Mouse (Mus musculus): Measurements from ENCODE around the gene Rspry1.
A peak's percentile ranks its signal among the peaks of the same experiment; 100 is the strongest.

The Rspry1 gene

DNA sequence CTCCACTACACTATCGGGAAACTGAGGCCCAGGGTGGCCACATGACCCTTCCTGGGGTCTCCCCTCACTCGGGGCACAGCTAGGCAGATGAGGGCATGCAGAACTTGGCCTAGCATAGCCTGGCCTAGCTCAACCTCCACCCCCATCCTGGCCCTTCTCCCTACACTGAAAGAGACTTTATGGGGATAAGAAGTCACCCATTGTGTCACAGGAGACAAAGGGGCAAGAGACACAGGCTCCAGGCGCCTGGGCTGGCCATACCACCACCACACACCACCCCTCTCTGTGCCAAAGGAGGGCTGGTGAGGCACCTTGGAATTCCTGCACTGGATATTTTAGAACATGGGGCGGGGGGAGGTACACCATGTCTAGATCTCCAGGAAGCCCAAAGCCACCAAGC is 82.5 kb downstream of the Rspry1 start:
- no peak for DNase-seq (ENCODE audit: low read depth, low spot score)

DNA sequence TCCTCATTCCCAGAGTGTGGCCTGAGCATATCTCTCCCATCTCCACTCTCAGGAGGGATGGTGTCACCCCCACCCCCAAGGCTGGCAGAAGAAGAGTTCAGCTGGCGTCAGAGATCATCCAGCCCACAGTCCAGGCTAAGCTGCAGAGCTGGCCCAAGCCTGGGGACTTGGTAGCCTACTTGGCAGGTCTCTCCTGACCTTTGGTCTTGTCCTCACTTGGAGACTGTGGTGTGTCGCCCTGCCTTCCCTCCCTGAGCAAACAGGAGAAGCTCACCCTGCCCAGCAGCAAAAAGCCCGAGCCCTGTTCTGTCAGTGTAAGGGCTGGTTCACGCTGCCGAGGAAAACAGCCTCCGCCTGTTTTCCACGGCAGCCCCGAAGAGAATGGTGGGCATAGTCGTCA is 84.2 kb downstream of the Rspry1 start:
- no peak for DNase-seq (ENCODE audit: low read depth, low spot score)

DNA sequence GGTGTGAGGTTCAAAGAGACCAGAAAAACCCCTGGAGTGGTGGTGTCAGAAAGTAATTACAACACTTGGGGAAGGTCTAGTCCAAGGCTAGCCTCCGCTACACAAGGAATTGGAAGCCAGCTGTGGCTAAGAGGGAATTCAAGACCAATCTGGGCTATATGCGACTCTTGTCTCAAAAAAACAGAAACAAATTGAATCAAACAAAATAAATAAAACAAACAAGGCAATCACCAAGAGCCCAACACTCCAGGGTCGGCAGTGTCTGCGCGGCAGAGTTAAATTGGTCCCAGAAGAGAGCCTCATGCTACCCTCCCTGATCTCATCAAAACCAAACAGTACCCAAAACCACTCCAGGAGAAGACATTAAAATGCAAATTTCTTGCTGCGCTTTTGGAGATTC is 93.0 kb downstream of the Rspry1 start:
- no peak for DNase-seq (ENCODE audit: low read depth, low spot score)

DNA sequence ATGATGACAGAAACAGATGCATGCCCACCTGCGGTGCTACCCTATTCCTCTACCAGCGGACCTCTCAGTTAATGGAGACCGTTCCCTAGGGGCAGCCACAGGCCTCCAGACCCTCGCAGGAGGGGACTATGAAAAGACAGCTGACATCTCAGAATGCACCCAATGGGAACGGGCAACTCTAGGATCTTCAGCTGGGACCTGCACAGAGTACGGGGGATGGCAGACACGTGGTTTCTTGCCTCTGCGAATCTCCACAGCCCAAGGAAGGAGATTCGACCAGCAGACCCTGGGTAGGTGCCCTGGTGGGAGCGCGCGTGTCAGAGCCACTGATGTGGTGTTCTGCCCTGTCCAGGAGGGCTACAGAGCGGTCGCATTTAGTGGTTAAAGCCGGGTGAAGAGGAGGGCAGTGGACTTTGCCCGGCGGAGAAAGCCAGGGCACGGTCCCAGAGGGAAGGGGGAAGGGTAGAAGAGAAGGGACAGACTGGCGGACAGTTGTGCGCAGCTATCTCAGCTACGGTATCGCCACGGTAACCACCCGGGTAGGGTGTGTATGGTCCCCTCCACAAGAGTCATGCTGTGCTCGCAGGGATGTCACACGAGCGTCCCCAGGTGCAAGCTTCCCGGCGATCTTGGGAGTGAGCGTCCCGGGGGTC is 93.7 kb downstream of the Rspry1 start:
- DNase-seq (ENCODE audit: low read depth, low spot score): no peak

DNA sequence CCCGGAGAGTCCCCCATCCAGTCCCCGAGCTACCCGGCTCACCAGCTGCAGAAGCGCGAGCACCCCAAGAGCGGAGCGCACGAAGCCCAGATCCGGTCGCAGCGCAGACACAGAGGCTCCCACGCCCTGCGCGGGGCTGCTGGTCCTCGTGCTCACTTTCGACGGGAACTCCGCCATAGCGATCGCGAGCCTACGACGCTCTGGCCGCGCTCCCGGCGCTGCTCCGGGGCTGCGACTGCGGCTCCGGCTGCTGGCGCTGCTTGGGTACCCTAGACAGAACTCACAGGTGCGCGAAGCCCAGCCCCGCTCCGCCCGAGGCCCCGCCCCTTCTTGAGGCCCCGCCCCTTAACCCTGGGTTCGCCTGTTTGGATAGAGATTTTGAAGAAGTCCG is 94.3 kb downstream of the Rspry1 start, which contains the start of gene Pllp:
Pllp (minus strand) TSS at position 285 of the 391 bp plus-strand sequence.
- DNase-seq (ENCODE audit: low read depth, low spot score): no peak

DNA sequence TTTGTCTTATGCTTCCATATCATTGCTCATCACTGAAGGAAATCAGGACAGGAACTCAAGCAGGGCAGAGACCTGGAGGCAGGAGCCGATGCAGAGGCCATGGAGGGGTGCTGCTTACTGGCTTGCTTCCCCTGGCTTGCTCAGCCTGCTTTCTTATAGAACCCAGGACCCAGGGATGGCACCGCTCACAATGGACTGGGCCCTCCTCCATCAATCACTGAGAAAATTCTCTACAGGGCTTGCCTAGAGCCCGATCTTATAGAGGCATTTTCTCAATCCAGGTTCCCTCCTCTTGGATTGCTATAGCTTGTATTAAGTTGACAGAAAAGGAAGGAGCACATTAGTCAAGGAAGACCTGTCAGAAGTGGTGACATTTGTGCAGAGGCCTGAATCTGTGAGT is 94.8 kb downstream of the Rspry1 start:
- DNase-seq (ENCODE audit: low read depth, low spot score): no peak

DNA sequence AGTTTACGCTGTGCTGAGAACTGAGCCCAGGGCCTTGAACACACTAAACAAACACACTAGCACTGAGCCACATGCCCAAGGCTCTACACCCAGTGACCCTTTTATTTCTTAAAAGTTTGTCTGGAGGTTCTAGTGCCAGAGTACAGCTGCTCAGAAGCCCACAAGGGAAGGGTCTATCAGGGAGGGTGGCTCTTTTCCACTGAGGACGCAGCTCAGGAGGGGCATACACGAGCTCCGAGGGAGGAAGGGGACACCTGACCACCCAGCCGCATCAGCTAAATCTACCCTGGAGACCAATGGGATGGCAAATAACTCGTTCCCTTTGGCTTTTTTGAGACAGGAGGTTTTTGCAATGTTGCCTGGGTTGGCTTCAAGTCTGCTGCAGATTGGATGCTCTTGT is 96.2 kb downstream of the Rspry1 start:
- no peak for DNase-seq (ENCODE audit: low read depth, low spot score)

DNA sequence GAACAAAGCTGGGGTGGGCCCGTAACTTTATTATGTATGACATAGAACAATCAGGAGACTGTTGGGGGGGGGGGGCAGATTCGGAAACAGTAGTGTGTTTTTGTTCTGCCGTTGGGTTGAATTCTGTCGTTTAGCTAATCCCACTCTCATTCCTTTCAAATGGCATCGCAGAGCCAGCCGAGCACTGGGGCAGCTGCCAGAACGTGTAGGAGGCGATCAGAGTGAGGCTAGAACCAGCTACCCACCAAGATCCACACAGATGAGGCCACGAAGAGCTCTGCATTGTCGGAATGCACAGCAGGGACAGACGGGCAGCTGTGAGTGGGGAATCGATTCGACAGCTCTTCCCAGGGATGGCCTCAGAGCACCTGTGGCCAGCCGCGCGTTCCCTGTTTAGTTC is 97.6 kb downstream of the Rspry1 start:
- no peak for DNase-seq (ENCODE audit: low read depth, low spot score)

DNA sequence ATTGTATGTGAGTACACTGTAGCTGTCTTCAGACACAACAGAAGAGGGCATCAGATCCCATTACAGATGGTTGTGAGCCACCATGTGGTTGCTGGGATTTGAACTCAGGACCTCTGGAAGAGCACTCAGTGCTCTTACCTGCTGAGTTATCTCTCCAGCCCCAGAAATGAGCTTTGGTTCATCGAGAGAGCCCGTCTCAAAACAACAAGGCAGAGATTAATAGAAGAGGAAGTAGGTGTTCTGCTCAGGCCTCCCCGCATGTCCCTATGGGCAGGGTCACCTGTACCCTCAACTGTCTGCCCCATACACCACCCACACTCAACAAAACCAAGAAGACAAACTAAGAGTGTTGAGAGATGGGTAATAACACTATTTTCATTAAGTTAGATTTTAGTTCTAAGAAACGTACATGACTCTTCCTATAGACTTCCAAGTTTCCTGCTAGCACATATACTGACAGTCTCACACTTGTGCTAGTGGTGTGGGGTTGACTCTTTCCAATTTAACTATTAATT is 98.7 kb downstream of the Rspry1 start:
- DNase-seq (ENCODE audit: low read depth, low spot score): no peak

DNA sequence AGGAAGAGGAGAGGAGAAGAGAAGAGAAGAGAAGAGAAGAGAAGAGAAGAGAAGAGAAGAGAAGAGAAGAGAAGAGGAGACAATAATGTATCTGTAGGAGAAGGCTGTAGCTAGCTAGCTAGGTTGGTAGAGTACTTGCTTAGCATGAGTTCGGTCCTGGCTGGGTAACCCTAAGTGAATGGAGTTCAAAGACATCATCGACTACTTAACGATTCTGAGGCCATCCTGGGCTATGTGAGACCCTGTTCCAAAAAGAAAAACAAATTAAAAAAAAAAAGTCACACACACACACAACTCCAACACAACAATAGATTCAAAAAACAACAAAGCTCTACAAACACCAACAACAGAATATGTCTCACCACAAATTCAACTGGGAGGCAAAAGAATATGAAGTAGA is 100.4 kb downstream of the Rspry1 start:
- no peak for DNase-seq (ENCODE audit: low read depth, low spot score)

DNA sequence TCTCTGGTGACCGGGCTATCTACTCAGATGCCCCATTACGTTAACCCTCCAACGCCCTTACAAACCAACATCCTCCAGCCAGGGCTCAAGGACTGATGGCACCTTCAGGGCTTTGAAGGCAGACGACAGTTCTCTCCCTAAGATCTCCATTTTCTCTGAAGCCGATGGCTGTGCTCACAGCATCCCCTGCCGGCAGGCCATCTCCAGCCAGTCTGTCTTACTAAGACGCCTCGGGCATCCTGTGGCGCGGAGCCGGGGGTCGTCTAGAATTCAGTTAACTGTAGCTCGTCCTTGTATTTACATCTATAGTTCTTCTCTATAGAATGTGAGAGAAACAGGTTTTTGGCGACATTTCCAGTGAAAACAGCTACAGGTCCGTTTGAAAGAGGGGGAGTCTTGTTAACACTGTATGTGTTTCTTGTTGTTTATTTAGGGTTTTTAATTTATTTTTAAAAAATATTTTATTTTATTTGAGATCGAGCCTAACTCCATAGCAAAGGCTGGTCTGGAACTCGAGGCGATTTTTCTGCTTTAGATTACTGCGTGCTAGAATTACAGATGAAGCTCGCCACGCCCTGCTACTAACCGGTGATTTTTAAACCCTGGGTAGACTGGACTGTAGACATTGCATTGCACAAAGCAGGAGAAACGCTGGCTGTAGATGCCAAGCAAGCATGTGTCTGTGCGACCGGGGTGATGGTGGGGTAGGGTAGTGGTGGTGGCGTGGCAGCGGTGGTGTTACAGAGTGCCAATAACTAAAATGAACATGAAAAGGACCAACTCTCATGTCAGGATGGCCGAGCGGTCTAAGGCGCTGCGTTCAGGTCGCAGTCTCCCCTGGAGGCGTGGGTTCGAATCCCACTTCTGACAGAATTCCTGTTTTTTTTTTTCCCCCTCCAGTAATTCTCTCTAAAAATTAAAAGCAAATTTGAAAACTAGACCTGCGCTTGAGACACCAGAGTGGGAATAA is 101.4 kb downstream of the Rspry1 start:
- peak; percentile 20 for DNase-seq (ENCODE audit: low read depth, low spot score)

DNA sequence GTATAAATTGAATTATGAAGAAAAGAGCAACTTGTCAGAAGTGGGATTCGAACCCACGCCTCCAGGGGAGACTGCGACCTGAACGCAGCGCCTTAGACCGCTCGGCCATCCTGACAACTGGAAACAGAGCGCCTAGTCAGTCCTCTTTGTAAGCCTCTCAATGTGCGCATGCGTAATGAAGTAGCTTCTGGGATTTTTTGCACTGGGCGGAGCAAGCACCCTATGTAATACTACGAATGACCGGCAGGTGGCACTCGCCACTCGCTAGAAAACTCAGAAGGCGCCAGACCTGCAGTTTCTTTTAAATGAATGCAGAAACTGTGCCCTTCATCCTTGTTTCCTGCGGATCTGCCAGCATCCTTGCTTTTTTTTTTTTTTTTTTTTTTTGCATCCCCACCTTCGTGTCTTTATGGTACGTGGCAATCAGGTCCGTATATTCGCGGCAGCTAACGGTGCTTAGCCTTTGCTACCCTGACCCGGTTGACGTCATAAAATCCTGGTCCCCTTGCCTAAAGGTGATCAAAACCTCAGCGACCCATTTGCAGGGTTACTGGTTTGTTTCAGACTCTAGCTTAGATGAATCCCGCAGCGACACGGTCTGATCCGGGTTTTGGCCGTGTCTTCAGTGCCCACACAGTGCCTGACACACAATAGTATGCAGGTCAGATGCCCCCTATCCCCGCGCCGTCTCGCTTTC is 102.4 kb downstream of the Rspry1 start:
- DNase-seq (ENCODE audit: low read depth, low spot score): peak; percentile 97

DNA sequence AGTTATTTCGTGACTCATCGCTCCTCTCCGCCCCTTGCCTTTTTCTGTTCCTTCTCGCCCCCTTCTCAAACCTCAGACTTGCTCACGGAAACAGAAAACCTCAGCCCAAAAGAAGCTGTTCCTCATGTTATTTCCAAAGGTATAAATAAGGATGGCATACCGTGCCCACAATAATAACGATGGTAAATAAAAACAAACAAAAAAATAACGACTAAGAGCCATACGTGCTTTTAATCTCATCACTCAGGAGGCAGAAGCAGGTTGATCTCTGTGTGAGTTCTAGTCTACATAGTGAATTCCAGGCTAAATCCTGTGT is 102.9 kb downstream of the Rspry1 start:
- DNase-seq (ENCODE audit: low read depth, low spot score): no peak

DNA sequence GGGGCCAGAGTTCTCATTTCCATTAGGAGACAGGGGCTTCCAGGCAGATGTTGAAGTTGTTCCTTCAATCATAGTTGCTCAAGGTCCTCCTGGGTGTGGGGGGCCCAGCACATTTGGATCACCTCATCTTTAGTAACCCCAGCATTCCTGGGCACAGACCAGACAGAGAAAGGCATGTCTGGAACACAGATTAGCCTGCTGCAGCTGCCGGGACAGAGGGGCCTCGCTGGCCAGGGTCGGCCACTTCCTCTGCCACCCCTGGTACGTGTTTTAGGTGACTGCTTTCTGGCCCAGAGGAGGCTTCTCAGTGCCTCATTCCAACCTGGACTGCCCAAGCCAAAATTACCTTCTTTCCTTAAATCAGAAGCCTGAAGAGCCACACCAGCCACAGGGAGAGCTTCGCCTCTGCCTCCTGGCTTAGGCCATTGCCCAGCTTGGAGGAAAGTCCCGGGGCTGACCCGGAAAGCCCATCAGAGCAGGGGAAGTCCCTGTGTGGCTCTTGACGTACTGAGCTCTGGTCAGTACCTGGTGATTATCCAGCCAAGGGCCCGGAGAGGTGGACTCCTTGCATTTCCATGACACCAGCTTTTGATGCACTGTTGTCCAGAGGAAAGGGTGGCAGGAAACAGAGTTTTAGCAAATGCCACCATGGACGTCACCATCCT is 104.0 kb downstream of the Rspry1 start:
- DNase-seq (ENCODE audit: low read depth, low spot score): no peak

DNA sequence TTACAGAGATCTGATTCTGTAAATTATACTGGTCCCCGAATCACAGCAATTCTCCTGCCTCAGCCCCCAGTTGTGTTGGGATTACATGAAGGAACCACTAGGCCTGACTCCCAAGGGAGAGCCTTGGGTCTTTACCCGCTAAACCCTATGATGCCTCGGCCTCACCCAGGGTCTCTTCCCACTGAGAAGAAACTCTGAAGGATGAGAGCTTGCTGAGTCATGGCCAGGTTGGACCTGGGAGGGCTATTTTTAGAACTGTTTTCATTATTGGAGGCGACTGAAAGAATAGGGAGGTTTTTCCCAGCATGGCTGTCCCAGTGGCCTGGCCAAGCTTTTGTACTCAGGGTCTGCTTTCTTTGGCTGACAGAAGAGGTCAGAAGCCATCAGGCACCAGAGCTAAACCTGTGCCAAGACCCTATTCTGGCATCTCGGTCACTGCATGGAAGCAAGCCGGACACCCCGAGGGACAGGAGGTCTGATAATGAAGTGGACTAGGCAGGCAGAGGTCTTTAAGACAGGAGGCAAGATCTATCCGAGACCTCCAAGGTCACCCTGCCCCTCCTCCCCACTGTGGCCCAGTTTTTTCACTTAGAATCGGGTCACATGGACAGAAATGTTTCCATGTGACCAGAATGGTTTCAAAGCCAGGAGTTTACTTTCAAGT is 105.1 kb downstream of the Rspry1 start:
- no peak for DNase-seq (ENCODE audit: low read depth, low spot score)
